Mouse (Mus musculus): ENCODE measurements at regions not wholly inside any gene's neighbourhood (a gene's known extent, or its start where the extent isn't known, plus 50 kb on each side); places are given as distances from the start of the nearest gene placed in this dataset.

DNA sequence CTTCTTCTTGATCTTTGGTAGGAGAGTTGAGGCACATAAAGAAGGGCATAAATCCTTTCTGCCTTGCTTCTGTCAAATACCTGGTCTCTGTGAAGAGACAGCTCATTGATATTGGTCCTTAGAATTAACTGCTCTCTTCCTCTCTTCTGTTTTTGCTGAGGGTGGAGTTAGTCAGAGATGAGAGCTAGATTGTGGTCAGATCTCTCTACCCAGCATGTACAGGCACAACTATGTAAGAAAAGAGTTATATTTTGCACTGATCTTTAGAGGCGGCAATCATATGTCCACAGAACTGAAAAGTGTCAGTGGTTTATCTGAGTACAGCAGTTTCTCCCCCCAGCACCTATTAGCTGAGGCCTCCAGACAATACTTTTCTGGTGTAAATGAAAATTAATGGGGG lies 65.5 kb upstream of the Agbl1 start:
- Histone ChIP-seq H3K36me3 (no peaks in the 10 kb centered on the region), H3K4me1 (replicated peaks) (no peaks in the 10 kb centered on the region), H3K9ac (no peak overlapping the region), H3K4me2 (no peak overlapping the region), H3K27me3 (no peaks in the 10 kb centered on the region), H3K9me3 (no peaks in the 10 kb centered on the region), H3K4me3 (no peak overlapping the region), H3K27ac (no peak overlapping the region)
- WGBS: 98% methylated on average over 1 of the region's 1 CpGs
- no peak for ATAC-seq (ENCODE audit: low FRiP score)

DNA sequence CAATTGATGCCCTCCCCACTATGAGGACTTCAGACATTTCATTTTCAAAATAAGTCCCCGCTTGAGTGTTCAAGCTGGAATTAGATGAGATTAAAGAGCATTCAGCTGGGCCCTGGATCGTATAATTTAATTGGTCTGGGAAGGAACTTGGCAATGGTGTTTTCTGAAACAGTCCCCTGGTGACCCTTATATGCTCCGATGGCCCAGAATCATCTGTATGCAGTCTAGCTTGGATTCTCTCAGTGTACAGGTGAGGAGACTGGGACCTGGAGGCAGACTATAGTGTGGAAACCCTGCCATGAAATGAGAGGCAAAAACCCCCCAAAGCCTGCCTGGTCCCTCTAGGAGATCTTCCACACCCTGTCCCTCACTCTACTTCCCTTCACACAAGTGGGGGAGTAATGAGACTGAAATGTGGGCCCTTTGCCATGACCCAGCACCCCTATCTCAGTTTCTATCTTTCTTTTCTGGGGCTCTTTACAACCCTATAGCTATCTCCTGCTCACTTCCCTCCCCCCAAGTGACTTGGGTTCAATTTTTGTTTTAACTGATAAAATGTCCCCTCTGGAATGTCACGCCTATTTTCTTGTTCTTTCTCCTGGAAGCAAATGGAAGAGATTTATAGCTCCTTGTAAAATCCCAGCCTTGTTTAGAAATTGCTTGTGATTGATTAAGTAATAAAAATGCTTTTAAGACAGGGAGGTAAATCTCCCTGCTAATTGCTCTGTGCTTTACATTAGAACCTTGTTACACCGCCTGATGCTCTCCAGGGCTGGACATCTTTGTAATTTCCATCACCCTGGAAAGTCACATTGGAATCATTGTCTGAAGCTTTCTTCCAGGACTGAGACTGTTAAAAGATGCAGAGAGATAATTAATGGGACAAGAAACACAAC lies 64.7 kb upstream of the Agbl1 start:
- Histone ChIP-seq H3K4me3 (no peak overlapping the region), H3K9me3 (no peaks in the 10 kb centered on the region), H3K36me3 (no peaks in the 10 kb centered on the region), H3K4me2 (no peak overlapping the region), H3K27me3 (no peaks in the 10 kb centered on the region), H3K27ac (no peak overlapping the region), H3K4me1 (replicated peaks) (no peaks in the 10 kb centered on the region), H3K9ac (no peak overlapping the region)
- 74% methylated on average over 5 of the region's 5 CpGs for WGBS
- ATAC-seq (ENCODE audit: low FRiP score): no peak

DNA sequence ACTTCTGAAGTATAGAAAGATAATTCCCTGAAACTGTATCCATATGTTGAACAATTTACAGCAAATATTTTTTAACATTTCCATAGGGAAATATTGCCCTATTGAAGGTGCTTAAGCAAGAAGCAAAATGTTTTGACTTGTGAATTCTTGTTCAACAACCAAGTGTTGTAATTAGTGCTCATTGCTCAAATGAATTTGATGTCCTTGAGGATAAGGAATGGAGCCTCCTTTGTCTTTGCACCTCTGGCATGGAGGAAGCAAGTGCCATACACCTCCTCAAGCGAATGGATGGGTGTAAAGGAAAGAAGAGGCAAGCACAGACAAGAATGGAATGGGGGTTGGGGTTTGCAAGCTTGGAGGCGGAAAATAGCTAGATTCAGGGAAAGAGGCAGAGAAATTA lies 59.2 kb upstream of the Agbl1 start:
- Histone ChIP-seq H3K27ac (no peak overlapping the region), H3K4me1 (replicated peaks) (no peaks in the 10 kb centered on the region), H3K27me3 (no peaks in the 10 kb centered on the region), H3K4me2 (no peak overlapping the region), H3K36me3 (no peaks in the 10 kb centered on the region), H3K4me3 (no peak overlapping the region), H3K9ac (no peak overlapping the region), H3K9me3 (no peaks in the 10 kb centered on the region)
- 92% methylated on average over 2 of the region's 2 CpGs for WGBS
- ATAC-seq (ENCODE audit: low FRiP score): no peak

DNA sequence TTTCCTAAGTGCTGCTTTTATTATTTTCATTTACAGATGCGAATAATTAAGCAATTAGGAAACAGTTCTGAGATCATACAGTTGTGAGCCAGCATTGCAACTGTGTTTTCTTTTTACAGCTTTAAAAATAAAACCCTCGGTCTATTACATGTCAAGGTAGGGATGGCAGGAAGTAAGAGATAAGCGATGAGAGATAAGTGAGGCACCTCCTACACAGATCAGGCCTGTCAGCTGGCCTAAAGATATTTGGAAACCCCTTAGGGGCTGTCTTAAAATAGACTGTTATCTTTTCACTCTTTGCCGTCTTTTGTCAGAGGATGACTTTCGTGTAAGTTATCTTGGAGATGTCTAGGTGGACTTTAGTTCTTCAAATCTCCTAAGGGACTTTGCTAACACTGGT lies 53.5 kb upstream of the Agbl1 start:
- H3K9ac ChIP-seq: no peak overlapping the region
- 0 out of 2 replicates have a peak, but pooled peaks cover 2% of the 10 kb centered on the region for H3K4me1 ChIP-seq (replicated peaks)
- no peak overlapping the region for H3K4me2 ChIP-seq
- no peaks in the 10 kb centered on the region for H3K36me3 ChIP-seq
- WGBS: 85% methylated on average over 5 of the region's 5 CpGs
- H3K27me3 ChIP-seq: no peaks in the 10 kb centered on the region
- H3K9me3 ChIP-seq: no peaks in the 10 kb centered on the region
- H3K4me3 ChIP-seq: no peak overlapping the region
- ATAC-seq (ENCODE audit: low FRiP score): no peak
- no peak overlapping the region for H3K27ac ChIP-seq

DNA sequence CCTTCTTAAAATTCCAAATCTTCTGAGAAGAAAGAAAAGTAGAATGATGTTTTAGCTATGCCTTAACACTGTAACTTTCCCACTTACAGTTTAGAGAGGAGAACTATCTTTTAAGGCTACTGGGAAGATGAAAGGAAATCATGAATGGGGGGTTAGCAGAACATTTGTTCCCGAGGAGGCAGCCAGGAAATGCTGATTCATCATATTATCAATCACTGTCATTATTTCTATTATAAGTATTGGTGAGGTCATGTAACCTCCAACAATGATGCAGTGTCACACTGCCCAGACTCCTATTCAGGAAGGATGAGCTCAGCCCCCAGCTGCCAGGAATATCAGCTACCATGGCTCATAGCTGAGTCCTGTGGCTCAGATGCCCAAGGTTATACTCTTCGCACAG lies 52.3 kb upstream of the Agbl1 start:
- ATAC-seq (ENCODE audit: low FRiP score): no peak
- H3K27me3 ChIP-seq: no peaks in the 10 kb centered on the region
- H3K4me3 ChIP-seq: no peak overlapping the region
- no peaks in the 10 kb centered on the region for H3K9me3 ChIP-seq
- 55% methylated on average over 2 of the region's 2 CpGs for WGBS
- no peak overlapping the region for H3K9ac ChIP-seq
- H3K4me2 ChIP-seq: no peak overlapping the region
- H3K36me3 ChIP-seq: no peaks in the 10 kb centered on the region
- H3K4me1 ChIP-seq (replicated peaks): 0 out of 2 replicates have a peak, but pooled peaks cover 2% of the 10 kb centered on the region
- no peak overlapping the region for H3K27ac ChIP-seq

All from hindbrain, embryonic 13.5 days (tissue).